Mouse (Mus musculus) macrophage (primary cell): Measurements from ENCODE around the gene Gls. TPM values are rescaled to one million over a fixed set of nuclear protein-coding genes. Genes with fewer than 3 reads are reported as not detected.

Source experiments
- H3K27ac ChIP-seq: fragments of 350-480 bp; formaldehyde crosslinking; 2 replicates; pipeline ENCODE4 v1.9.0; 2021
- H3K36me3 ChIP-seq: fragments of 350-480 bp; formaldehyde crosslinking; 2 replicates; pipeline ENCODE4 v1.9.0; 2021; ENCODE audit errors: inconsistent target
- H3K4me3 ChIP-seq: fragments of 350-480 bp; formaldehyde crosslinking; 2 replicates; pipeline ENCODE4 v1.9.0; 2021; ENCODE audit errors: inconsistent target
- H3K79me2 ChIP-seq: fragments of 350-480 bp; formaldehyde crosslinking; 2 replicates; pipeline ENCODE4 v1.9.0; 2021; ENCODE audit errors: inconsistent target
- WGBS: methylation state at CpG from one replicate; pipeline ENCODE4 v1.1.7; 2026; ENCODE audit warnings: inconsistent platforms; ENCODE audit not compliant: missing documents; 5-methylcytosine and 5-hydroxymethylcytosine counted together
- polyA plus RNA-seq: library from polyadenylated mRNA; stranded (reverse); fragments of 250-400 nt; gene quantifications from 3 replicates; pipeline ENCODE4 v1.2.4, GENCODE M21; 2018; ENCODE audit warnings: inconsistent platforms

Gene Gls
- polyA plus RNA-seq, 1 experiment from 2014 or later: 26.4 TPM

GRCm38 (mm10) chr1:52156351-52156750 lies 76.7 kb downstream of the Gls start:
- WGBS: 92% methylated on average over 10 of the region's 10 CpGs
- no peaks in the 10 kb centered on the region for H3K79me2 ChIP-seq
- H3K27ac ChIP-seq: no peak overlapping the region
- no peak overlapping the region for H3K4me3 ChIP-seq
- H3K36me3 ChIP-seq: peaks cover 98% of the 10 kb centered on the region

GRCm38 (mm10) chr1:52154890-52155289 lies 78.1 kb downstream of the Gls start:
- 95% methylated on average over 8 of the region's 8 CpGs for WGBS
- Histone ChIP-seq H3K36me3 (peaks cover 98% of the 10 kb centered on the region), H3K4me3 (no peak overlapping the region), H3K27ac (no peak overlapping the region), H3K79me2 (no peaks in the 10 kb centered on the region)

- WGBS: 94% methylated on average over 3 of the region's 3 CpGs
Measured at GRCm38 (mm10) chr1:52152936-52153335, 80.1 kb downstream of the Gls start.

GRCm38 (mm10) chr1:52152369-52152768 lies 80.7 kb downstream of the Gls start:
- no peak overlapping the region for H3K4me3 ChIP-seq
- H3K36me3 ChIP-seq: peaks cover 100% of the 10 kb centered on the region
- H3K27ac ChIP-seq: no peak overlapping the region
- 96% methylated on average over 12 of the region's 13 CpGs for WGBS
- H3K79me2 ChIP-seq: no peaks in the 10 kb centered on the region; the same call in 1 of the 2 replicates

More at GRCm38 (mm10) chr1:52152936-52153335, 80.1 kb downstream of the Gls start:
- Histone ChIP-seq H3K36me3 (peaks cover 100% of the 10 kb centered on the region), H3K79me2 (no peaks in the 10 kb centered on the region), H3K27ac (no peak overlapping the region), H3K4me3 (no peak overlapping the region)

- Histone ChIP-seq H3K79me2 (no peaks in the 10 kb centered on the region; the same call in 1 of the 2 replicates), H3K27ac (no peak overlapping the region), H3K36me3 (peaks cover 100% of the 10 kb centered on the region), H3K4me3 (no peak overlapping the region)
- 94% methylated on average over 5 of the region's 5 CpGs for WGBS
Measured at GRCm38 (mm10) chr1:52151166-52151565, 81.9 kb downstream of the Gls start.

GRCm38 (mm10) chr1:52150676-52151075 lies 82.4 kb downstream of the Gls start:
- 46% methylated on average over 10 of the region's 11 CpGs for WGBS
- H3K4me3 ChIP-seq: no peak overlapping the region
- no peaks in the 10 kb centered on the region; the same call in 1 of the 2 replicates for H3K79me2 ChIP-seq
- no peak overlapping the region for H3K27ac ChIP-seq
- H3K36me3 ChIP-seq: peaks cover 100% of the 10 kb centered on the region

- 79% methylated on average over 9 of the region's 9 CpGs for WGBS
- Histone ChIP-seq H3K27ac (no peak overlapping the region), H3K4me3 (no peak overlapping the region), H3K36me3 (peaks cover 100% of the 10 kb centered on the region), H3K79me2 (no peaks in the 10 kb centered on the region; the same call in 1 of the 2 replicates)
Measured at GRCm38 (mm10) chr1:52149934-52150346, 83.1 kb downstream of the Gls start.

- H3K27ac ChIP-seq: no peak overlapping the region
- no peak overlapping the region for H3K4me3 ChIP-seq
- H3K36me3 ChIP-seq: peaks cover 100% of the 10 kb centered on the region
- no peaks in the 10 kb centered on the region; the same call in 1 of the 2 replicates for H3K79me2 ChIP-seq
- WGBS: 99% methylated on average over 7 of the region's 7 CpGs
Measured at GRCm38 (mm10) chr1:52148696-52149095, 84.3 kb downstream of the Gls start.

- no peaks in the 10 kb centered on the region; the same call in 1 of the 2 replicates for H3K79me2 ChIP-seq
- WGBS: 98% methylated on average over 6 of the region's 7 CpGs
- H3K27ac ChIP-seq: no peak overlapping the region
- peaks cover 100% of the 10 kb centered on the region for H3K36me3 ChIP-seq
- H3K4me3 ChIP-seq: no peak overlapping the region
Measured at GRCm38 (mm10) chr1:52148178-52148577, 84.9 kb downstream of the Gls start.

- no peak overlapping the region for H3K27ac ChIP-seq
- no peak overlapping the region for H3K4me3 ChIP-seq
- WGBS: 100% methylated on average over 2 of the region's 2 CpGs
- peaks cover 100% of the 10 kb centered on the region for H3K36me3 ChIP-seq
- no peaks in the 10 kb centered on the region; the same call in 1 of the 2 replicates for H3K79me2 ChIP-seq
Measured at GRCm38 (mm10) chr1:52147431-52147830, 85.6 kb downstream of the Gls start.

- WGBS: 81% methylated on average over 12 of the region's 12 CpGs
- peaks cover 100% of the 10 kb centered on the region for H3K36me3 ChIP-seq
- H3K4me3 ChIP-seq: no peak overlapping the region
- H3K27ac ChIP-seq: no peak overlapping the region
- no peaks in the 10 kb centered on the region; the same call in 1 of the 2 replicates for H3K79me2 ChIP-seq
Measured at GRCm38 (mm10) chr1:52146214-52146970, 86.6 kb downstream of the Gls start.

GRCm38 (mm10) chr1:52144907-52145306 lies 88.1 kb downstream of the Gls start:
- Histone ChIP-seq H3K27ac (no peak overlapping the region), H3K36me3 (peaks cover 100% of the 10 kb centered on the region), H3K79me2 (no peaks in the 10 kb centered on the region; the same call in 1 of the 2 replicates), H3K4me3 (no peak overlapping the region)
- 94% methylated on average over 10 of the region's 10 CpGs for WGBS

GRCm38 (mm10) chr1:52143596-52144156 lies 89.4 kb downstream of the Gls start:
- no peak overlapping the region for H3K27ac ChIP-seq
- no peaks in the 10 kb centered on the region; the same call in 1 of the 2 replicates for H3K79me2 ChIP-seq
- H3K36me3 ChIP-seq: peaks cover 100% of the 10 kb centered on the region
- H3K4me3 ChIP-seq: no peak overlapping the region
- 95% methylated on average over 7 of the region's 7 CpGs for WGBS

- Histone ChIP-seq H3K79me2 (no peaks in the 10 kb centered on the region; the same call in 1 of the 2 replicates), H3K36me3 (peaks cover 100% of the 10 kb centered on the region), H3K4me3 (no peak overlapping the region), H3K27ac (no peak overlapping the region)
- 98% methylated on average over 4 of the region's 4 CpGs for WGBS
Measured at GRCm38 (mm10) chr1:52143191-52143590, 89.8 kb downstream of the Gls start.

- Histone ChIP-seq H3K27ac (no peak overlapping the region), H3K36me3 (peaks cover 100% of the 10 kb centered on the region), H3K4me3 (no peak overlapping the region), H3K79me2 (no peaks in the 10 kb centered on the region; the same call in 1 of the 2 replicates)
- 81% methylated on average over 4 of the region's 4 CpGs for WGBS
Measured at GRCm38 (mm10) chr1:52142117-52142516, 90.9 kb downstream of the Gls start.
